Mouse (Mus musculus): ENCODE data around the gene Cntn4. TPM values are rescaled to one million over a fixed set of nuclear protein-coding genes. Genes with fewer than 3 reads are reported as not detected.

Gene Cntn4
- polyA plus RNA-seq (2015; fragmentation: Nextera tagmentation; extraction: Ambion mirVana) = 4.2 and 4.6 TPM in 2 replicates

DNA sequence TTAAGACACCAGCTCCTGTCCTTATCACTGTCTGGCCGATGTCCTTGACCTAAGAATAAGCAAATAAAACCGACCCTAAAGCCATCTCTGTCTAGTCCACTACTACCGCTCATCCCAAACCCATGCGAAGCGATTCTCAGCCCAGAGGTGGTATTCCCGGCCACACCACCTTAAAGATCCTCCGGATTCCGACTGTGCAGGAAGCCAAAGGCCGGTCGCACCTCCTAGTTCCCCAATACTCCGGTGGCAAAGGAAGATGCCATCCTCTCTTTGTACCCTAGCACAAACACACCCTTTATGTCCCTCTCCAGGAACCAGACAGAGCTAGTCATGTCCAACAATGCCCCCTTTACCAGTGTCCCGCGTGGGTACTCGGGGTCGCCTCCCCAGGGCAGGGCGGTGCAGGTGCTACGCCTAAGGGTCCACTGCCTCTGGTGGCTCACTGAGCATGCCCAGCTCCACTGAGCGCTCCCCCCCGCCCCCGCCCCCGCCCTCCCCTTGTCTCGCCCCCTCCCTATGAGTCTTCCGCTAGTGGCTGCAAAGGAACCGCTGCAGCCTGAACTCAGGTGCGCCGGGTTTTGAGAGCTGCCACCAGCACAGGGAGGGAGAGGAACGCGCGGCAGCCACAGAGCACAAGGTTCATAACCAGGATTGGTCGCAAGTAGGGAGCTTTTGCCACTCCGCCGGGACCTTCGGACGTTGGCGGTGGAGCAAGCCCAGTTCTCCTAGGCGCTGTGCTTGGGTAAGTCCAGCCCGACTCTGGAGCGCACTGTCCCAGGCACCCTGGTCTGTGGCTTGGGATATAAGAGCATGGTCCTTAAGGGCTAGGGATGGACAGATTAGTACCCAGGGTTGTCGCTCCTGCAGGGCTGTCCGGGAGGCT is at the start of gene Cntn4:
Gene Cntn4, plus strand, starts transcription at position 512 of the 883 bp plus-strand sequence.
- H3K9ac ChIP-seq = no peak within 1 kb of the TSS
- 1% methylated on average over 40 of the region's 40 CpGs for WGBS
- peak within 1 kb of the TSS; percentile 80 for H3K4me2 ChIP-seq
- H3K27me3 ChIP-seq = peaks cover 69% of the 10 kb centered on the region
- peak within 1 kb of the TSS; percentile 42 for H3K4me3 ChIP-seq (replicated peaks)
- peaks cover 15% of the 10 kb centered on the region for H3K4me1 ChIP-seq
- no peak within 1 kb of the TSS for H3K27ac ChIP-seq
- no peaks in the 10 kb centered on the region for H3K9me3 ChIP-seq (replicated peaks)
- peak; percentile 86 for ATAC-seq (replicated peaks; ENCODE audit: low FRiP score)
- H3K36me3 ChIP-seq = no peaks in the 10 kb centered on the region

DNA sequence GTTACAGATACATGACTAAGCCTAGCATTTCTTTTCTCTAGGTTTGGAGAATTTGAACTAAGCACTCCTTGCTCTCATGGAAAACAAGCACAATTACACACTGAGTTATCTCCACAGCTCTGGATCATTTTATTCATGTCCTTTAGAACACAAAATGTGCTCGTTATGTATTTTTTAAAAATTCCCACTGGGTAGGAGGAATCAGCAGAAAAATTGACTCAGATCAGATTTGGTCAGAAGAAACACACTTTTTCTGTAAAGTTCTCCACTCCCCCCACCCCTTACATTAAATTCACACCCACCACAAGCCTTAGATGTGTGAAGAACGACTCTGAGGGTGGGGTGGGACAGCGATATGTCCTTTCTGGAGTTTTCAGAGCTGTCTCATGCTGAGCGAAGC is 3.2 kb upstream of the Cntn4 start:
- no peak overlapping the region for H3K4me3 ChIP-seq (replicated peaks)
- no peaks in the 10 kb centered on the region for H3K9me3 ChIP-seq (replicated peaks)
- H3K36me3 ChIP-seq = no peaks in the 10 kb centered on the region
- 76% methylated on average over 4 of the region's 4 CpGs for WGBS
- H3K4me2 ChIP-seq = no peak overlapping the region
- peaks cover 15% of the 10 kb centered on the region for H3K4me1 ChIP-seq
- H3K27me3 ChIP-seq = peaks cover 43% of the 10 kb centered on the region
- no peak overlapping the region for H3K27ac ChIP-seq
- H3K9ac ChIP-seq = no peak overlapping the region
- ATAC-seq (replicated peaks; ENCODE audit: low FRiP score) = no peak

DNA sequence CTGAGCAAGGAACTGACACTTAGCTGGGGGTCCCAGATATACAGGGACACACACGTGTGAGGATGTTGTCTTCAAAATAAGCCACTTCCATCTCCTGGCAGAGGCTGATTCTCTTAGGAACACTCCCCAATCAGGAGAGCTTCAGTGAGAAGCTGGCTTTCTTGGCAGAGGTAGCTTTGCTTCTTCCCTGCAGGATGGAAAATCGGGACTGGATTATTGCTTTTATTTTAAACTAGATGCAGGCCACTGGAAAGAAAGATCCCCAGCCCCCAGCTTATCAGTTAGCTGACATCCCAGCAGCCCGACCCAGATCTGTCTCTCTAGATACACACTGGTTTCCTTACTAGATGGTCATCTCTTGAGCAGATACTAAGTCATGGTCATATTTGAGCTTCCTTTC is 2.4 kb upstream of the Cntn4 start:
- Histone ChIP-seq H3K27me3 (peaks cover 49% of the 10 kb centered on the region), H3K9me3 (replicated peaks) (no peaks in the 10 kb centered on the region), H3K4me3 (replicated peaks) (no peak overlapping the region), H3K4me1 (peaks cover 15% of the 10 kb centered on the region), H3K4me2 (no peak overlapping the region), H3K9ac (no peak overlapping the region), H3K36me3 (no peaks in the 10 kb centered on the region), H3K27ac (no peak overlapping the region)
- no peak for ATAC-seq (replicated peaks; ENCODE audit: low FRiP score)
- WGBS = 47% methylated on average over 3 of the region's 3 CpGs

DNA sequence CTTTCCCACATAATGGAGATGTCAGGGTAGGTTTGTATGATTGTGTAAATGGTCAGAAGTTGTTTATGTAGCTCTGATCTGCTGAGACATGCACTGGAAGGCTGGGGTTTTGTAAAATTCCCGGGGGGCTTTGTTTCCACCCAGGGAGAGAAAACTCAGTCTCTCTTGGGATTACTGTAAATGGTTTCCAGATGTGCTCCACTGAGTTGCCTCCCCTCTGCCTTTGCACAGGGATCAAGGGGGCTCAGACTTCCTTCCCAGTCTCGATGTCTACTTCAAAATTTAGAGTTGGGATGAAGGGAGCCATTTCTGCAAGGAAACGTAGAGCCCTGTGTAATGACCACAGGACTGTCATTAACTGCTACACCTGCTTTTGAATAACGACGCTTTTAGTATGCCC is 823 bp upstream of the Cntn4 start:
- H3K27me3 ChIP-seq = peaks cover 64% of the 10 kb centered on the region
- H3K4me2 ChIP-seq = peak overlapping the region; percentile 80
- H3K9me3 ChIP-seq (replicated peaks) = no peaks in the 10 kb centered on the region
- H3K36me3 ChIP-seq = no peaks in the 10 kb centered on the region
- H3K27ac ChIP-seq = no peak overlapping the region
- WGBS = 17% methylated on average over 5 of the region's 5 CpGs
- H3K9ac ChIP-seq = no peak overlapping the region
- H3K4me3 ChIP-seq (replicated peaks) = no peak overlapping the region
- H3K4me1 ChIP-seq = peaks cover 15% of the 10 kb centered on the region
- no peak for ATAC-seq (replicated peaks; ENCODE audit: low FRiP score)

DNA sequence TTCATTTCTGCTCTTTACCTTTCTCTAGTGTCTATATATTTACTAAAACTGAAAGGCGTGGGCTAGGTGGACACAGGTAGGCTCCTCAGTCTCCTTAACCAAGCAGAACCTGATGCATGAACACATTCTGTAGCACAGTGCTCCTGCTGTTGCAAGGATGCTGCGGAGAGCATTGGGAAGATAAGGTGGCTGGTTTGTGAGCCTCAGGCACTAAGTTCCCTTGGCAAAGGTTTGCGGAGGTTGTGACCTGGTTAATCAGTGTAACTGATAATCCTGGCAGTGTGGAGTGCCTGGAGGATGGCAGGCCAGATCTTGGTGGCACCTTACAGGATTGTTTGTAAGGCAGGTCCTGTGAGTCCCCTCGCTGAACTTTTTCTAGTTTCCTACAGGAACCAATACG is 1.3 kb downstream of the Cntn4 start:
- H3K27me3 ChIP-seq = peaks cover 67% of the 10 kb centered on the region
- H3K4me3 ChIP-seq (replicated peaks) = no peak overlapping the region
- H3K4me1 ChIP-seq = peaks cover 15% of the 10 kb centered on the region
- H3K4me2 ChIP-seq = no peak overlapping the region
- no peak overlapping the region for H3K9ac ChIP-seq
- H3K9me3 ChIP-seq (replicated peaks) = no peaks in the 10 kb centered on the region
- 10% methylated on average over 5 of the region's 5 CpGs for WGBS
- no peak for ATAC-seq (replicated peaks; ENCODE audit: low FRiP score)
- no peaks in the 10 kb centered on the region for H3K36me3 ChIP-seq
- H3K27ac ChIP-seq = no peak overlapping the region

DNA sequence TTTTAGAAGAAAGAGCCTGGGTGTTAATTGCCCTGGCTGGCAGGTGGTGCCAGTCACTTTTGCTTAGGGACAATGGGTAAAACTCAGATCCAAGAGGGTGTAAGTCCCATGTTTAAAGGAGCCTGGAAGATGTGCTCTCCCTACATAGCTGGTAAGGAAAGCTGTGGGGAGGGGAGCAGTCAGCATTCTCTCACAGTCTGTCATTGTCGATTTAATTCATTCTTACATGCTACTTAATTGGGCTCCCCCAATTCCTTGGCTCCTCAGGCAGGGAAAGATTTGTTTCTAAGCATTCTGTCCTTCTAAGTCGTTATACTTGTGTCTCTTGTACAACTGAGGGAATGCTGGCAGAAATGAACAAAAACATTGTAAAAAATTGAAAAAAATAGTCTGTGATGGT is 4.0 kb downstream of the Cntn4 start:
- H3K27me3 ChIP-seq = peaks cover 54% of the 10 kb centered on the region
- peaks cover 15% of the 10 kb centered on the region for H3K4me1 ChIP-seq
- H3K9me3 ChIP-seq (replicated peaks) = no peaks in the 10 kb centered on the region
- H3K4me3 ChIP-seq (replicated peaks) = no peak overlapping the region
- no peaks in the 10 kb centered on the region for H3K36me3 ChIP-seq
- 56% methylated on average over 2 of the region's 2 CpGs for WGBS
- H3K4me2 ChIP-seq = no peak overlapping the region
- no peak overlapping the region for H3K9ac ChIP-seq
- H3K27ac ChIP-seq = no peak overlapping the region
- no peak for ATAC-seq (replicated peaks; ENCODE audit: low FRiP score)

DNA sequence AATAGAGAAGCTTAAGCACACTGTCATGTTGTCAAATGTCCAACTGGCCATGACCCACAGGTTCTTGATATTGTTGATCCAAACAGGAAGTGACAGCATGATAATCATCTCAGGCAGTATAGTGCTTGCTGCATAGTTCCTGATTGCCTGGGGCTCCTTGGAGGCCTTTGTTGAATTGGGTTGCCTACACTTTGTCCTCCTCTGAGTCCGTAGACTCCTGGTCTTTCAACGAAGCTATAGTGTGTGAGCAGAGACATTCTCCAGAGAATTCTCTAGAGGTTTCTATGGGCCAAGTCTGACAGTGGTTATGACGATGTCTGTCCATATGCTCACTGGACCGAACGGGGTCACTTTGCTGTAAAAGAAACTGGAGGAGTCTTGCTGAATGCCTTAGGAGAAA is 5.8 kb downstream of the Cntn4 start:
- no peak overlapping the region for H3K27ac ChIP-seq
- no peaks in the 10 kb centered on the region for H3K4me1 ChIP-seq
- no peak overlapping the region for H3K4me3 ChIP-seq (replicated peaks)
- H3K9me3 ChIP-seq (replicated peaks) = no peaks in the 10 kb centered on the region
- WGBS = 89% methylated on average over 5 of the region's 5 CpGs
- H3K4me2 ChIP-seq = no peak overlapping the region
- no peak overlapping the region for H3K9ac ChIP-seq
- H3K36me3 ChIP-seq = no peaks in the 10 kb centered on the region
- H3K27me3 ChIP-seq = peaks cover 36% of the 10 kb centered on the region
- no peak for ATAC-seq (replicated peaks; ENCODE audit: low FRiP score)

DNA sequence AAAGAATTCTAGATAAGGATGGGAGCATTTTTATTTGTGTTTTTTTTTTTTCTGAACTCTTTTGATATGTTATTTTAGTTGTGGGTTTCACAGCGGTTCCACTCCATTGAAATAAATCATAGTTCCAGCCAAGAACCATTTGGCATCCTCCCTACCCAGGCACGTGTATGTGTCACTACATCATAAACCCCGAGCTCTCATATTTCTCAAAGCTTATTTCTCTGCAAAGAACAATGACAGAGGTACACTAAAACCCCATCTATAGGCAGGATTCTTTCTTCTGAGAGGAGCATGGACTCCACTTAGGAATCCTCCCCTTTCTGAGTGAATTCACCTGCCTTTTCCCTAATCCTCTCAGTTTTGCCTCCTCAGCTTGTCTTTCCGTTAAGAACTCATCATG is 6.7 kb downstream of the Cntn4 start:
- no peak overlapping the region for H3K4me2 ChIP-seq
- no peaks in the 10 kb centered on the region for H3K9me3 ChIP-seq (replicated peaks)
- 29% methylated on average over 4 of the region's 4 CpGs for WGBS
- H3K4me3 ChIP-seq (replicated peaks) = no peak overlapping the region
- ATAC-seq (replicated peaks; ENCODE audit: low FRiP score) = 0 out of 2 replicates have a peak, but pooled peaks have one; percentile 33
- H3K36me3 ChIP-seq = no peaks in the 10 kb centered on the region
- peaks cover 28% of the 10 kb centered on the region for H3K27me3 ChIP-seq
- H3K4me1 ChIP-seq = no peaks in the 10 kb centered on the region
- H3K27ac ChIP-seq = no peak overlapping the region
- H3K9ac ChIP-seq = no peak overlapping the region

DNA sequence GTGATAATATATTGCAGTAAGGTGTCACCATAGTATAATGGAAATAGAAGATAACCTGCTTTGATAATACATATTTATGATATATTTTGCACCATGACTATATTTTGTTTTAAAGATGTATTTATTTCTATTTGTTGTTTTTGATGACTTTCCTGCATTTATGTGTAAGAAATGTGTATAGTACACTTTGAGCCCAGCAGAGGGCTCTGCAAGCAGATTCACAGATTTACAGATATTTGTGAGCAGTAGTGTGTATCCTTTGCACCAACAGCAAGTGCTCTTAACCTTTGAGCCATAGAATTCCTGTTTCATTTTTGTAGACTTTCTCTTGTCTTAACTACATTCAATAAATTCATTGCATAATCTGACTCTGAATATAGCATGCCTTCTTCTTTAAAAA is 10.7 kb downstream of the Cntn4 start:
- Histone ChIP-seq H3K4me2 (no peak overlapping the region), H3K4me1 (no peaks in the 10 kb centered on the region), H3K4me3 (replicated peaks) (no peak overlapping the region), H3K27me3 (no peaks in the 10 kb centered on the region), H3K36me3 (no peaks in the 10 kb centered on the region), H3K9ac (no peak overlapping the region), H3K9me3 (replicated peaks) (no peaks in the 10 kb centered on the region), H3K27ac (no peak overlapping the region)
- ATAC-seq (replicated peaks; ENCODE audit: low FRiP score) = no peak

DNA sequence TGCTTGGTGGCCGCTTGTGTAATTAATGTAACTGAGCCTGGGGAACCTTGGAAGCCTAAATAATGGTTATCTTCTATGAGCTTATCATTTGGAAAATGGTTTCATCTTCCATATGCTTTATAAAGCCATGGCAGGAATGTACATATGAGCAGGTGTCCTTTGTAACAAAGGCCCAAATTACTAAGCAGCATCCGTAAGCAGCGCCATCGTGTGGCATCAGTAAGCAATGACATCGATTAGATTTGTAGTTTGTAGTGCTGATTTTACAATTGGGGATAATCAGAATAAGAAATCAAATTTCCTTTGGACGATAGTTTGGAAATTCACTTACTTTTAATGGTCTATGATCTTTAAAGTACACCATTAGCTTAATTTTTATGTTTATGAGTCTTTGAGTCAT is 64.6 kb downstream of the Cntn4 start:
- no peaks in the 10 kb centered on the region for H3K9me3 ChIP-seq (replicated peaks)
- no peak overlapping the region for H3K27ac ChIP-seq
- H3K27me3 ChIP-seq = no peaks in the 10 kb centered on the region
- 33% methylated on average over 6 of the region's 6 CpGs for WGBS
- H3K9ac ChIP-seq = no peak overlapping the region
- H3K4me2 ChIP-seq = no peak overlapping the region
- no peak overlapping the region for H3K4me3 ChIP-seq (replicated peaks)
- H3K36me3 ChIP-seq = no peaks in the 10 kb centered on the region
- no peaks in the 10 kb centered on the region for H3K4me1 ChIP-seq
- ATAC-seq (replicated peaks; ENCODE audit: low FRiP score) = no peak

DNA sequence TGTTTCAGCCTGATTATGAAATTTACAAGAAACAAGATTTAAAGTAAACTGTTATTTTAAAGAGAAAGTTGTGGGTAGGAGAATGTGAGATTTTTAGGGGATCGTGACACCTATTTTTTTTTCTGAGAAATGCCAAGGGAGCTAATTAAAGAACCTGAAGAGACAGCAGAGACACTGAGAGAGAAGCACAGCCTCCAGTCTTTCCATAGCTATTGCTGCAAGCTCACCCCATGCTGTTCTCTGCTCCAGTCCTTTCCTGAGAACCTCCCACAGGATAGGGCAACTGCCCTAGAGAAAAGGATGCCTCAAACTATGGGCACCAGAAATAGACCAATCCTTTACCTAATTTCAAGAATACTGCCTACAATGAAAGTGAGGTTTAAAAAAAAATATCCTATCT is 103.2 kb downstream of the Cntn4 start:
- Histone ChIP-seq H3K4me1 (no peaks in the 10 kb centered on the region), H3K9me3 (replicated peaks) (no peaks in the 10 kb centered on the region), H3K4me3 (replicated peaks) (no peak overlapping the region), H3K4me2 (no peak overlapping the region), H3K36me3 (no peaks in the 10 kb centered on the region), H3K27me3 (no peaks in the 10 kb centered on the region), H3K27ac (no peak overlapping the region), H3K9ac (no peak overlapping the region)
- 85% methylated on average over 1 of the region's 1 CpGs for WGBS
- no peak for ATAC-seq (replicated peaks; ENCODE audit: low FRiP score)

DNA sequence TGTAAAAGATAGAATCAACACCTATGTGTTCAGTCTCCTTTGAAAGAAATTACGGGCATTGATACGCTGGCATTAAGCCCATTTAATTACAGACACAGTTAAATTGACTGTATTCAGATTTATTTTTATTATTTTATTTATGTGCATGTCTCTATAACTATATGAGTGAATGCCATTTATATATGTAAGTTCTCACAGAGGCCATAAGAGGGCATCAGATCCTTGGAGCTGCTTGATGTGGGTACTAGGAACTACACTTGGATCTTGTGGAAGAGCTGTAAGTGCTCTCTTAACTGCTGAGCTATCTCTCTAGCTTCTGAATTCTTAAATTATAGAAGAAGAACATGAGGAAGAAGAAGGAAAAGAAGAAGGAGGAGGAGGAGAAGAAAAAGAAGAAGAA is 111.0 kb downstream of the Cntn4 start:
- no peak overlapping the region for H3K9ac ChIP-seq
- H3K4me1 ChIP-seq = no peaks in the 10 kb centered on the region
- no peak overlapping the region for H3K4me2 ChIP-seq
- 94% methylated on average over 2 of the region's 2 CpGs for WGBS
- H3K27me3 ChIP-seq = no peaks in the 10 kb centered on the region
- no peak overlapping the region for H3K27ac ChIP-seq
- ATAC-seq (replicated peaks; ENCODE audit: low FRiP score) = no peak
- no peaks in the 10 kb centered on the region for H3K9me3 ChIP-seq (replicated peaks)
- no peaks in the 10 kb centered on the region for H3K36me3 ChIP-seq
- H3K4me3 ChIP-seq (replicated peaks) = no peak overlapping the region

DNA sequence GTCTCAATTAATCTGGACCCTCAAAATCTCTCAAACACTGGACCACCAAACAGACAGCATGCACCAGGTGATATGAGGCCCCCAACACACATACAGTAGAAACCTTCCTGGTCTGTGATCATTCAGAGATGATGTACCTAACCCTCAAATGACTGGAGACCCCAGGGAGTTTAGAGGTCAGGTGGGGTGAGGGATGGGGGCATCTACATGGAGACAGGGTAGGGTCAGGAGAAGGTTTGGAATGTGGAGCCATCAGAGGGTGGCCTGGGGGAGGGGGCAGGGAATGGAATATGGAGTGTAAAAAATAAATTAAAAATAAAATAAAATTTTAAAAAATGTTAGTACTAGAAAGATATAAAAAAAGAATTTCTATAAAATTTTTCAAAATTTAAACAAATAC is 157.6 kb downstream of the Cntn4 start:
- no peak for ATAC-seq (replicated peaks; ENCODE audit: low FRiP score)
- H3K4me1 ChIP-seq = no peaks in the 10 kb centered on the region
- no peaks in the 10 kb centered on the region for H3K36me3 ChIP-seq
- H3K27me3 ChIP-seq = no peaks in the 10 kb centered on the region
- H3K27ac ChIP-seq = no peak overlapping the region
- no peak overlapping the region for H3K4me2 ChIP-seq
- H3K4me3 ChIP-seq (replicated peaks) = no peak overlapping the region
- H3K9ac ChIP-seq = no peak overlapping the region
- no peaks in the 10 kb centered on the region for H3K9me3 ChIP-seq (replicated peaks)
